Mouse (Mus musculus) spleen, adult 12 weeks (tissue): ENCODE data around the gene Cpne2.

Experiments
- DNase-seq: peaks from one replicate; pipeline ENCODE4 v3.0.0; 2022; ENCODE audit warnings: low spot score

The Cpne2 gene

GRCm38 (mm10) chr8:94532873-94533671, at the start of gene Cpne2:
Cpne2 (plus strand) TSS chr8:94532990.
- DNase-seq, result peak; percentile 53

GRCm38 (mm10) chr8:94485288-94485687, 47.5 kb upstream of the Cpne2 start:
- DNase-seq, result no peak

GRCm38 (mm10) chr8:94485882-94486281, 46.9 kb upstream of the Cpne2 start:
- no peak for DNase-seq

- DNase-seq, result no peak
These were observed 44.8 kb upstream of the Cpne2 start for GRCm38 (mm10) chr8:94488016-94488415.

DNA sequence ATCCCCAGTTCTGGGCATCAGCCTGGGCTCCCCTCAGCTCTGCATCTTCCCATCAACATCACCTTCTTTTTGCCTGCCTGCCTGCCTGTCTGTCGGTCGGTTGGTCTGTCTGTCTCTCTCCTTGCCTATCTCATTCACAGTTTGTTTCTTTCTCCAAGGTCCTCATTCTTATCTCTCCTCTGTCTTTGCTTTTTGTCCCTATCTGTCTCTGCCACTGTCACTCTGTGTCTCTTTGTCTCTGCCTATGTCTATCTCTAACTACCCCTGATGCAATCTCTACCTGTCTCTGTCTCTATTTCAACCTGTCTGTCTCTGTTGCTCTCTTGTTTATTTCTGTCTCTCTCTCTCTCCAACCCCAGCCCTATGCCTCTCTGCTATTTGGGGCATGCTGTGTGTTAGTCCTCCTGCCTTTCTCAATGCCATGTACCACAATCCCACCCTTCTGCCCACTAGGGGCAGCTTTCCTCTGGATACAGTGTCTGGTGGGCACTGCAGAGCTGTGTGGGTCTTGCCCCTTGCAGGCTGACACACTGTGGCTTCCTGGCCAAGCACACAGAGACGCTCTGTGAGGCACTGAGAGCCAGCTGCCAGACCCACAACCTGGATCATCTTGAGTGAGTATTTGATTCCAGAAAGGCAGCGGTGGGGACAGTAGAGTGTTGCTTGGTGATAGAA, 42.8 kb upstream of the Cpne2 start:
- no peak for DNase-seq

DNA sequence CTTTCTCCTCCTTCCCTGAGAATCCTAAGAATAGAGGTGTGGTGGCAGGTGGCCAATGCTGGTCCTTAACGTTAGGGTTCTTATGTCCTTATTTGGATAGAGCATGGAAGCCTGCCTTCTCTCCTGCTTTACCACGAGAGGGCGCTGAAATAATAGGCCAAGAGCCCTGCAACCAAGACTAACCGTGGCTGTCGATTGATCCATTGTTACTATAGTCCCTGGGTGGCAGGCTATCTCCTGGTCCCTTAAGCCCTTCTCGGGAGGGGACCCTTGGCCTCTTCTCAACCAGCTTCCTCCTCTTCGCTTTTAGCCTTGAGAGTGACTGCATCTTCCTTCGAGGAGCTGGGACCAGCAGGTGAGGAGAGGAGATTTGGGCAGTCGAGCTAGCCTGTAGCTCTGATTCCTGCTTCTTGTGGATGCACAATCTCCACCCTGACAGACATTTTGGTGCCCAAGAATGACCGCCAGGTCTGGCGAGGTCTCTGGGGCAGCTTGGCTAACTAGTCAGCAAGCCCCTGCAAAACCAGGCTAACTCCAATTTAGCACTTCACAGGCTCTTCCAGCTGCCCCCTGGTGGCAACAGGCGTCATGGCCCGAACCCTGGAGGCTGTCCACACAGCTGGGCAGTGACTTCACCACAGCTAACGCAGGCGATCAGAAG, 40.6 kb upstream of the Cpne2 start:
- DNase-seq, result peak; percentile 51

- DNase-seq, result no peak
These were observed 39.5 kb upstream of the Cpne2 start for GRCm38 (mm10) chr8:94493240-94493639.

GRCm38 (mm10) chr8:94515430-94516208, 17.2 kb upstream of the Cpne2 start:
- no peak for DNase-seq

DNA sequence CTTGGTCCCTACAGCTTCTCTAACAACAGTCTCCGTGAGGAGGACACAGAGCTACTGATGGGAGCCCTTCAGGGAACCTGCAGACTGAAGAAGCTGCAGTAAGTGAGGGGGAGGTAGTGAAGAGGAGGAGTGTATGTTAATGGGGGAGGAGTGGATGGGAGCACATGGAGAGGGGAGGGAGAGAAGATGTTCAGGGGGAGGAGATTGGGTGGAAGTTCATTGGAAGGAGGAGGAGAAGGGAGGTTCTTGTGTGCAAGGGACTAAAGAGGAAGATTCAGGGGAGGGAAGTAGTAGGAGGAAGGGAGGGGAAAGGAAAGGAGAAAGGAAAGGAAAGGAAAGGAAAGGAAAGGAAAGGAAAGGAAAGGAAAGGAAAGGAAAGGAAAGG, 16.6 kb upstream of the Cpne2 start:
- DNase-seq, result no peak

- DNase-seq, result no peak
These were observed 16.0 kb upstream of the Cpne2 start for GRCm38 (mm10) chr8:94516766-94517165.

- no peak for DNase-seq
These were observed 14.5 kb upstream of the Cpne2 start for GRCm38 (mm10) chr8:94518331-94518730.

DNA sequence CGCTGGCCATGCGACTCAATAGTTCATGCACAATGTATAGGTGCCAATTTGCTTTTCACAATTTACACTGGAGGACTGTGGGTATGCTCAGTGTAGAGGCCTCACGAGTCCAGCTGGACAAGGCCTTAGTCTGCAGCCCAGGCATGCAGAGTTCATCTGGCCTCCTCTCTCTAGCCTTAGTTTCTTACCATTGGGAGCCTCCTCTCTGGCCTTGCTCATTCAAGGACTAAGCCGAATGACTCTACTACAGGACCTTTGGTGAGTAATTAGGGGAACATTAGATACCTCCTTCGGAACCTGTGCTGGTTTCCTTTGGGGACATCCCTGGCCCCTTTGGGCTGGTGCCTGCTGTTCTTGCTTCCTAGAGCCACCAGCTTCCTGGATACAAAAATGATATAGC, 13.8 kb upstream of the Cpne2 start:
- DNase-seq, result no peak

- no peak for DNase-seq
These were observed 11.3 kb upstream of the Cpne2 start for GRCm38 (mm10) chr8:94521481-94521880.

DNA sequence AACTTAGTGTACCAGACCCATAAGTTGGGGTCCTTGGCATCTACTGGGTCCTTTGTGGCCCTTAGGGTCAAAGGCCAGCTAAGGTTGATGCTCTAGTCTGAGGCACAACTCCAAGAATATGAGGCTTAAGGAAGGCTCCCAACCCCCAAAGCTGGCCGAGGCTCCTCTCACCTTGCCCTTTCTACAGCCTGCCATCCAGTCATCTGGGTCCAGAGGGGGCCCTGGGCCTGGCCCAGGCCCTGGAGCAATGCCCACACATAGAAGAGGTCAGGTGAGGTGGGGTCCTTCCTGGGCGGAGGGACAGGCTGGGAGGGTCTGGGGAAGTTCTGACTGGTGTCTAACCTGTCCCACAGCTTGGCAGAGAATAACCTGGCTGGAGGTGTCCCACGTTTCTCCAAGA, 10.3 kb upstream of the Cpne2 start:
- no peak for DNase-seq

DNA sequence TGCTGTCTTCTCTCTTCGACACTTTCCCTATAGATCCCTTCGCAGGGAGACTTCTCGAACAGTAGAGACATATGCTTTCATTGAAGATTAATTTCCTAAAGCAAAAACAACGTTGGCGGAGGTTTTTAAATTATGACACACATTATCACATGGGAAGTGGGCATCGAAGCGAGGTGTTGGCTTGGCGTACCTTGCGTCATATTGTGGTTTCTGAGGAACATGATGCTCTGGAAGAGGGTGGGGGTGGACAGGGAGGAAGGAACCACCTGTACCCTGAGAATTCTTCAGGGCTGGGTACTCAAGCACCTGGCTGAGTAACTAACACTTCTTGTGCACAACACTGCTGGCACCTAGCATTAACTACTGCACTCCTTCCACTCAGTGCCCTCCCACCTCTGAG, 8.2 kb upstream of the Cpne2 start:
- DNase-seq, result no peak

DNA sequence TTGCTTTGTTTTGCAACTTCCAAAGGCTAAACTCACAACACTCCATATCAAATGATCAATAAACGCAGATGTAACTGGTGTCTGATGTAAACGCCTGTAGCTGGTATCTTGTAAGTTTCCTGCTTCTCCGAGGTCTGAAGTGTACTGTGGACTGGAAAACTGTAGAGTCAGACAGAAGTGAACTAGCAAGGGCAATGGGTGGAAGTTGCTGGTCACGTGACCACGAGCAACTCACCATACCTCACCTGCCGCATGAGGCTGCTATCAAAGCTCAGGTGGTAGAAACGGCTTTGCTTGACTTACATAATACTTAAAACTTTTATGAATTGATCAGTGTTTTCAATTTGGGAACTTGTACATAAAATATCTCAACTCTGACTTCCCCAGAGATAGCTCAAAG, 5.6 kb upstream of the Cpne2 start:
- DNase-seq, result no peak

DNA sequence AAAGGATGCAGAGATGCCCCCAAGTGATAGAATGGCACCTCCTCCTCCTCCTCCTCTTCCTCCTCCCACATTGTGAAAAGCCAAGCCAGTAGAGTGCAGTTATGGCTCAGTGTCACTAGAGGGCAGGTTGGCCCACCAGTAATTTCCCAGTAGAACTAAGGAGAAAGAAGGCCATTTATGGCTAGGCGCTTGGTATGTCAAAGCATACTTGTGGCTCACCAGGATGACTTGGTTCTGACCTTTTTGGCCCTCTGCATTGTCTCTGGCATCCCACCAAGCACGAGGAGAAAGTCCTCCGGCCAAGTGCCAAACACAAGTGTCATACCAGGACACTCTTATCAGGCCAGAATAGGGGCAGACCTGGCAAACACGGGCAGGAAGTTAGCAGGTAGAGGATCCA, 4.5 kb upstream of the Cpne2 start:
- no peak for DNase-seq

GRCm38 (mm10) chr8:94529875-94530274, 2.9 kb upstream of the Cpne2 start:
- DNase-seq, result no peak

- no peak for DNase-seq
These were observed 2.1 kb upstream of the Cpne2 start for GRCm38 (mm10) chr8:94530643-94531042.

- DNase-seq, result no peak
These were observed 790 bp upstream of the Cpne2 start for GRCm38 (mm10) chr8:94532000-94532399.

GRCm38 (mm10) chr8:94532525-94532872, 291 bp upstream of the Cpne2 start:
- DNase-seq, result no peak

GRCm38 (mm10) chr8:94534612-94535011, 1.8 kb downstream of the Cpne2 start:
- DNase-seq, result no peak

DNA sequence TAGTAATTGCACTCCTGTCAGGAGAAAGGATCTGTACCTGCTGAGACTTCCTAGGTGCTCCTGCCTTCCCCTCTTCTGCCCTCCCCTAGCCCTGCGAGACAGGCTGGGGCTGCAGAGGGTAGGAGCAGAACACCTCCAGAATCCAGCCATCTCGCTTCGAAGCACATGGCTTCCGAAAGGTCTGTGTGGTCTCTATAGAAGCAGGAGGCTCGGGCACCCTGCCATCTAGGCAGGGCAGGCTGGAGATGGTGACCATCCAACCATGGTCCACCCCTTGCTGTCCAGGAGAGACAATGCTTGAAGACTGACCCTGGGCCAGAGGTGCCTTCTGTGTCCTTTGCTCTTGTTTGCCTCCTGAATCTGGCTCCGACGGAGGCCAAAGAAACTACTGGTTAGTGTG, 2.8 kb downstream of the Cpne2 start:
- DNase-seq, result no peak
